In genomic region chr1:171122932-171123331, GRCm38 (mm10) we compare ENCODE assay signal across 10 mouse cellular contexts. TPM values are rescaled to one million over a fixed set of nuclear protein-coding genes. Genes with fewer than 3 reads are reported as not detected.
DNase-seq lines count a peak whose midpoint lies in the region; ATAC-seq and TF ChIP-seq lines count a peak whose summit lies in the region.
"Had no signal": no experiment of that assay in that cellular context is flagged by ENCODE, and none has a peak within 500 bp of the region (broad histone marks: within the 10 kb centered on the region; RNA-seq: fewer than 3 reads in every experiment).

No protein-coding gene starts in this region.

- ATAC-seq in kidney, embryonic 14.5 days (ENCODE audit: low FRiP score, low TSS enrichment): no peak
- no peak for ATAC-seq in midbrain, embryonic 14.5 days (ENCODE audit: low FRiP score, low TSS enrichment)

- H3K4me2 ChIP-seq in kidney, embryonic 14.5 days (replicated peaks; ENCODE audit: low read depth, low read length): no peak overlapping the region
- no peak overlapping the region for H3K4me2 ChIP-seq in midbrain, embryonic 14.5 days (ENCODE audit: low read length)
- H3K4me2 ChIP-seq: heart, embryonic 13.5 days had no signal

- intact Hi-C loops in left cerebral cortex, adult 2 months (cut with DNase I): no loop called here

- H3K36me3 ChIP-seq in kidney, embryonic 14.5 days (ENCODE audit: control insufficient read depth, insufficient read depth, low read length): peaks cover 3% of the 10 kb centered on the region; the same call in 1 of the 2 replicates
- peaks cover 10% of the 10 kb centered on the region for H3K36me3 ChIP-seq in midbrain, embryonic 14.5 days (ENCODE audit: control insufficient read depth, insufficient read depth, low read length)

- DNase-seq in kidney, adult 11 months: peak; percentile 63
- peak; percentile 17 for DNase-seq in fibroblast of lung, adult 2 months (ENCODE audit: low read depth)
- peak; percentile 55 to 81 for DNase-seq in kidney, postnatal 25 days
- peak; percentile 70 to 82 for DNase-seq in natural killer cell, adult 2 months (ENCODE audit: low spot score in 2 of 2)
- DNase-seq in cerebellum, postnatal 4 days (ENCODE audit: low spot score in 2 of 2): no peak
- DNase-seq in midbrain, embryonic 14.5 days: no peak
- no peak for DNase-seq in left cerebral cortex, adult 2 months (ENCODE audit: extremely low spot score in 1 of 2, low spot score in 2 of 2)

- no peak overlapping the region for H3K4me3 ChIP-seq in kidney, embryonic 14.5 days (ENCODE audit: low read length)
- H3K4me3 ChIP-seq in midbrain, embryonic 14.5 days (replicated peaks; ENCODE audit: low read depth, low read length): no peak overlapping the region
- H3K4me3 ChIP-seq in left cerebral cortex, adult 2 months: no peak overlapping the region
- H3K4me3 ChIP-seq: heart, embryonic 13.5 days had no signal

- no peaks in the 10 kb centered on the region for H3K4me1 ChIP-seq in kidney, embryonic 14.5 days (ENCODE audit: control insufficient read depth, insufficient read depth, low read length)
- no peaks in the 10 kb centered on the region for H3K4me1 ChIP-seq in midbrain, embryonic 14.5 days (ENCODE audit: control insufficient read depth, insufficient read depth, low read length)

- 37% methylated on average over 7 of the region's 7 CpGs for WGBS in kidney, embryonic 14.5 days
- WGBS in midbrain, embryonic 14.5 days: 47% methylated on average over 7 of the region's 7 CpGs

- H3K9me3 ChIP-seq in kidney, embryonic 14.5 days (ENCODE audit: control insufficient read depth, low read length): no peaks in the 10 kb centered on the region
- no peaks in the 10 kb centered on the region for H3K9me3 ChIP-seq in midbrain, embryonic 14.5 days (ENCODE audit: control insufficient read depth, low read length)
- H3K9me3 ChIP-seq: G1E; heart, embryonic 13.5 days had no signal

- TF ChIP-seq CTCF in left cerebral cortex, adult 2 months (IDR thresholded peaks at IDR 0.05): no peak

- H3K27ac ChIP-seq in kidney, embryonic 14.5 days (ENCODE audit: low read depth, low read length): no peak overlapping the region
- no peak overlapping the region for H3K27ac ChIP-seq in midbrain, embryonic 14.5 days (replicated peaks; ENCODE audit: low read depth, low read length)
- H3K27ac ChIP-seq in left cerebral cortex, adult 2 months: no peak overlapping the region
- H3K27ac ChIP-seq: heart, embryonic 13.5 days had no signal

- no peak overlapping the region for H3K9ac ChIP-seq in kidney, embryonic 14.5 days (ENCODE audit: low read depth, low read length)
- H3K9ac ChIP-seq in midbrain, embryonic 14.5 days (replicated peaks; ENCODE audit: low read length): no peak overlapping the region
- H3K9ac ChIP-seq: heart, embryonic 13.5 days had no signal

- H3K27me3 ChIP-seq in kidney, embryonic 14.5 days (ENCODE audit: control insufficient read depth, insufficient read depth, low read length): no peaks in the 10 kb centered on the region
- no peaks in the 10 kb centered on the region for H3K27me3 ChIP-seq in midbrain, embryonic 14.5 days (ENCODE audit: control insufficient read depth, insufficient read depth, low read length)
- H3K27me3 ChIP-seq: heart, embryonic 13.5 days had no signal

RNA-seq across cellular contexts. Expression of gene Cfap126, which starts 9.2 kb away (rescaled TPM):
- 2.9 and 3.8 TPM in 2 replicates for polyA plus RNA-seq in kidney, embryonic 14.5 days (2014; fragmentation: Nextera tagmentation; extraction: Ambion mirVana)
- 2.7 and 4.2 TPM in 2 replicates for polyA plus RNA-seq in midbrain, embryonic 14.5 days (2014; fragmentation: Nextera tagmentation; extraction: Ambion mirVana)
- 1 to 10 TPM in 1 of 2 experiments, not detected in 1; 1.5 TPM for total RNA-seq in left cerebral cortex, adult 2 months (2021)

RNA-seq across cellular contexts. Expression of gene Sdhc, which starts 27.5 kb away (rescaled TPM):
- 291 and 322 TPM in 2 replicates for polyA plus RNA-seq in kidney, embryonic 14.5 days (2014; fragmentation: Nextera tagmentation; extraction: Ambion mirVana)
- 295 and 310 TPM in 2 replicates for polyA plus RNA-seq in midbrain, embryonic 14.5 days (2014; fragmentation: Nextera tagmentation; extraction: Ambion mirVana)
- total RNA-seq in left cerebral cortex, adult 2 months (2021): 100 to 1,000 TPM; 194 to 195 TPM

RNA-seq across cellular contexts. Expression of gene Mpz, which starts 27.6 kb away (rescaled TPM):
- polyA plus RNA-seq in kidney, embryonic 14.5 days (2014; fragmentation: Nextera tagmentation; extraction: Ambion mirVana): 0.24 TPM in 1 of 2 replicates, not detected in the other
- polyA plus RNA-seq in midbrain, embryonic 14.5 days (2014; fragmentation: Nextera tagmentation; extraction: Ambion mirVana): 0.39 and 0.51 TPM in 2 replicates
- not detected for total RNA-seq in left cerebral cortex, adult 2 months (2021)
- total RNA-seq: G1E had no signal
- polyA plus RNA-seq: G1E had no signal

RNA-seq across cellular contexts. Expression of gene Fcgr3, which starts 58.2 kb away (rescaled TPM):
- polyA plus RNA-seq in kidney, embryonic 14.5 days (2014; fragmentation: Nextera tagmentation; extraction: Ambion mirVana): 7.0 and 7.9 TPM in 2 replicates
- 2.5 and 8.3 TPM in 2 replicates for polyA plus RNA-seq in midbrain, embryonic 14.5 days (2014; fragmentation: Nextera tagmentation; extraction: Ambion mirVana)
- 10 to 100 TPM; 11.6 to 14.3 TPM for total RNA-seq in left cerebral cortex, adult 2 months (2021)

Comparison
In these comparisons a context has a peak if more than half of its experiments do, and no peak if none do; other contexts are left out.
1. DNase-seq: peak in kidney, adult 11 months (single experiment), fibroblast of lung, adult 2 months (single experiment), kidney, postnatal 25 days (2 of 2) and natural killer cell, adult 2 months (2 of 2); none in cerebellum, postnatal 4 days (0 of 2), midbrain, embryonic 14.5 days (single experiment) and left cerebral cortex, adult 2 months (0 of 2).